Mouse (Mus musculus) CH12.LX (cell line): ENCODE results near the gene Rab43.

Experiments used
- CTCF ChIP-seq, 2 experiments: IDR thresholded peaks in 1 of 2; conservative IDR thresholded peaks in 1 of 2; 2 replicates each; pipeline ENCODE4 v1.5.1; 2011 to 2012; ENCODE audit warnings: low read depth in 2 of 2, low read length in 2 of 2, improper control_type of control experiment in 1 of 2, inconsistent platforms in 1 of 2, mild to moderate bottlenecking in 1 of 2, moderate library complexity in 1 of 2
- E2F4 ChIP-seq: IDR thresholded peaks from 2 replicates; pipeline ENCODE4 v1.6.1; 2011; ENCODE audit warnings: low read depth, low read length, improper control_type of control experiment; ENCODE audit not compliant: insufficient replicate concordance
- EP300 ChIP-seq: IDR thresholded peaks from 2 replicates; pipeline ENCODE4 v1.6.1; 2011; ENCODE audit warnings: low read length, improper control_type of control experiment
- HCFC1 ChIP-seq: IDR thresholded peaks from 2 replicates; pipeline ENCODE4 v1.6.1; 2012; ENCODE audit warnings: low read depth, mild to moderate bottlenecking, inconsistent platforms, low read length, improper control_type of control experiment
- JUND ChIP-seq: conservative IDR thresholded peaks from 2 replicates; pipeline ENCODE4 v1.6.1; 2011; ENCODE audit warnings: low read depth, low read length, improper control_type of control experiment
- MAFK ChIP-seq: IDR thresholded peaks from 2 replicates; pipeline ENCODE4 v1.6.1; 2011; ENCODE audit warnings: low read length, improper control_type of control experiment; ENCODE audit not compliant: insufficient replicate concordance
- MEF2A ChIP-seq: IDR thresholded peaks from 2 replicates; pipeline ENCODE4 v1.6.1; 2014; ENCODE audit warnings: low read depth, mild to moderate bottlenecking, inconsistent platforms, low read length, improper control_type of control experiment, borderline replicate concordance
- NRF1 ChIP-seq: IDR thresholded peaks from 2 replicates; pipeline ENCODE4 v1.6.1; 2014; ENCODE audit warnings: low read depth, mild to moderate bottlenecking, inconsistent platforms, low read length, improper control_type of control experiment, moderate library complexity
- POLR2A ChIP-seq: IDR thresholded peaks from 2 replicates; pipeline ENCODE4 v1.6.1; 2011; ENCODE audit warnings: low read depth, mild to moderate bottlenecking, improper control_type of control experiment, low read length
- RCOR1 ChIP-seq: conservative IDR thresholded peaks from 2 replicates; pipeline ENCODE4 v1.6.1; 2012; ENCODE audit warnings: low read depth, mild to moderate bottlenecking, inconsistent platforms, low read length, improper control_type of control experiment
- TBP ChIP-seq: conservative IDR thresholded peaks from 2 replicates; pipeline ENCODE4 v1.6.1; 2011; ENCODE audit warnings: low read depth, low read length, improper control_type of control experiment
- UBTF ChIP-seq: IDR thresholded peaks from 2 replicates; pipeline ENCODE4 v1.6.1; 2012; ENCODE audit warnings: low read depth, mild to moderate bottlenecking, inconsistent platforms, low read length, improper control_type of control experiment, moderate library complexity
- ZC3H11A ChIP-seq: IDR thresholded peaks from 2 replicates; pipeline ENCODE4 v1.6.1; 2012; ENCODE audit warnings: low read depth, mild to moderate bottlenecking, inconsistent platforms, low read length, improper control_type of control experiment
- ZMIZ1 ChIP-seq: IDR thresholded peaks from 2 replicates; pipeline ENCODE4 v1.6.1; 2012; ENCODE audit warnings: low read depth, mild to moderate bottlenecking, inconsistent platforms, low read length, improper control_type of control experiment

- TF ChIP-seq ZMIZ1 (no peak), MEF2A (no peak), CTCF (conservative IDR thresholded peaks at IDR 0.05 in 1 of 2, IDR thresholded peaks at IDR 0.05 in 1 of 2; ENCODE audit: low read depth in 2 of 2, low read length in 2 of 2) (no peak), EP300 (no peak), MAFK (no peak), UBTF (no peak), NRF1 (no peak), RCOR1 (no peak), HCFC1 (no peak), POLR2A (no peak), E2F4 (no peak), TBP (no peak), JUND (no peak), ZC3H11A (no peak)
Measured at GRCm38 (mm10) chr6:87740496-87740895, 71.5 kb downstream of the Rab43 start.
